Mouse (Mus musculus) left cerebral cortex, adult 18-20 months (tissue): Measurements from ENCODE around the gene Zfp978. TPM values are rescaled to one million over a fixed set of nuclear protein-coding genes. Genes with fewer than 3 reads are reported as not detected.
"Not testable (repeated sequence)": the region's sequence is repeated elsewhere in the genome, so short reads cannot be mapped to it uniquely, and the experiment has no call there.

Source experiments
- DNase-seq, 2 experiments: peaks; one replicate each; pipeline ENCODE4 v3.0.0; 2021 to 2022; ENCODE audit warnings: low spot score in 2 of 2, mixed read lengths in 1 of 2
- long read RNA-seq, 2 experiments: library from polyadenylated mRNA; stranded (forward); transcript quantifications; one replicate each; pipeline ENCODE4 v2.0.0; 2021
- total RNA-seq, 2 experiments: library from RNA; stranded (reverse); gene quantifications; 2 replicates each; pipeline ENCODE4 v1.2.3; 2021

The Zfp978 gene
- not detected for total RNA-seq
- long read RNA-seq, experiment 1 = 0 reads
- long read RNA-seq, experiment 2 = 0 reads

DNA sequence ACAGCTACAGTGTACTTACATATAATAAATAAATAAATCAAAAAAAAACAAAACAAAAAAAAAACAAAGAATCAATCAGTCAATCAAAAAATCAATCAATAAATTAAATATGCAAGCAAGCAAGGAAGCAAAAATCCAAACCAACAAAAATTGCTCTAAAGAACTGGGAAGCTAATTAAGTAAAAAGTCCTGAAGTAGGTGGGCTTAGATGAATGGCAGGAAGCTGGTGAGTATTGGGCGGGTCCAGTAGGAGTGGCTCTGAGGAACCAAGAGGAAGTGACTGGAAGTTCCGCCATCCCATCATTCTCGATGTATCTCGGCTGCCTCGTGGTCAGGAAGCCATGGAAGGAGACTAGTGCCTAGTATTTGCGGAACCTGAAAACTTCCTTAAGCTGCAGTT lies at the start of gene Zfp978:
Gene Zfp978, plus strand, starts transcription at position 301 of the 400 bp plus-strand sequence.
- DNase-seq = not testable (repeated sequence)

DNA sequence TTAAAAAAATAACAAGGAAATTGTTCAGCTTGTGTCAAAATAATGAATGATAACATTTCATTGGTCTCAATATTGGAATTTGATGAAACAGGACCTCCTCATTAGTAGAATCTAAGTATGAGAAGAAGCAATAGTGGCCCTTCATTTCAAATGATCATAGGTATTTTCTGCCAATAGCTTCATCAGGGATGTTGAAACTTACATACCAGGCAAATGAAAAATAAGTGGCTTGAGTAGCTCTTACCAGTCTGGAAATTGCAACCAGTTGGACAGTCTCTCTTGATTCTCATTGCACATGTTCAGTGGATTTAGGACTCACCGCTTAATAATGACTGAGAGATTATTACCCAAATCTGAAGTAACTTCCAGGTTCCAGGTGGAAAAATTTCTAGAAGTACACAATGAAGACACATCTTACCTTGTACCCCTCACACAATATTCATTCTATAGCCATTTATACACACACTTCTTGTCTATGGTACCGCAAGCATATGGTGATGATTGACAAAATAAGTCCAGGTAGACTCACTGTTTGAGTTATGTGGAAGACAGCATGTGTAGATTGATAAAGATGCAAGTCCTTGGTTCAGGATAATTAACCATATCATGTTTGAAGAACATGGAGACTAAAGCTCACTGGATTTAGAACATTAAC lies 25.9 kb upstream of the Zfp978 start:
- not testable (repeated sequence) for DNase-seq

DNA sequence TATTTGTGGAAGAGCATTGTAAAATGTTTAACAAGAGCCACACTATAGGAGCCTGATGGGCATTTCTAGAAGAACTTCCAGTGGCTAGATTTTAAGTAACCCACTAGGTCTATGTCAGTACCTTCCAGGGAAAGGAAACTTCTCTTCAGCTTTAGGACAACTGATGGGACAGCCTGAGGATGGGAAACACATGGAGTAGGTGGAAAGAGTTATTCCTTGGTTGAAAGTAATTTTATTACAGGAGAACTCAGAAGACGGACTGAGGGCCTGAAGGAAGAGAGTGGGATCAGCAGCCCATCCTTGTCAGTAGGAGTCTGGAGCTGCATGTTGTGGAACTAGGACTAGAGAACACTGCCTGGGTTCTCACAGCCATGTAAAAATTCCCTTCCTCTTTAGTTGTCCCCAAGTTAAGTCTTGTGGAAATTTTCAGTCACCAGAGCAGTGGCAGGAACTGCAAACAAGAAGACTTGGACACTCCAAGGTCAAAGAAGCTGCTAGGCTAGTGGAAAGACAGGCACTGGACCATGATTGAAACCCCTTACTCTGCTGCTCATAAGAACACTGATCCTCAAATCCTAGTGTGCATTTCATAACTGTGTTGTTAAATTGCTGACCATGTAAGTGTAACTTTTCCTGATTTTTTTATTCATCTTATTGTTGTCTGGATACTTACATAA lies 25.3 kb upstream of the Zfp978 start:
- not testable (repeated sequence) for DNase-seq

DNA sequence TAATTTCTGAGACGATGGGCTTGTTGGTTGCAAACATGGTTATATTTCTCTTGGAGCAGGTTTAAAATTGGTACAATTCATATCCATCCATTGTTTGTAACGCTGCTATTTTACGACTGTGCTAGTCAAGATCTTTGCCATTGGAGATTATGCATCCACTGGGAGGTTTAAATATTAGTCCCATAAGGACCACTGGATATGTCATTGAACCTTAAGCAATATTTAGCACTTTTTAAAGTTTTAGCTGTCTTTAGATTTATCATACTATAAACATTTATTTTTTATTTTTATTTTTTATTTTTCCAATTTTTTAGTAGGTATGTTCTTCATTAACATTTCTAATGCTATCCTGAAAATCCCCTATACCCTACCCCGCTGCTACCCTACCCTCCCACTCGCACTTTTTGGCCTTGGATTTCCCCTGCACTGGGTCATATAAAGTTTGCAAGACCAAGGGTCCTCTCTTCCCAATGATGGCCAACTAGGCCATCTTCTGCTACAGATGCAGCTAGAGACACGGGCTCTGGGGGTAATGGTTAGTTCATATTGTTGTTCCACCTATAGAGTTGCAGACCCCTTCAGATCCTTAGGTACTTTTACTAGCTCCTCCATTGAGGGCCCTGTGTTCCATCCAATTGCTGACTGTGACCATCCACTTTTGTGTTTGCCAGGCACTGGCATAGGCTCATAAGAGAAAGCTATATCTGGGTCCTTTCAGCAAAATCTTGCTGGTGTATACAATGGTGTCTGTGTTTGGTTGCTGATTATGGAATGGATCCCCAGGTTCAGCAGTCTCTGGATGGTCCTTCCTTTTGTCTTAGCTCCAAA lies 24.5 kb upstream of the Zfp978 start:
- not testable (repeated sequence) for DNase-seq

DNA sequence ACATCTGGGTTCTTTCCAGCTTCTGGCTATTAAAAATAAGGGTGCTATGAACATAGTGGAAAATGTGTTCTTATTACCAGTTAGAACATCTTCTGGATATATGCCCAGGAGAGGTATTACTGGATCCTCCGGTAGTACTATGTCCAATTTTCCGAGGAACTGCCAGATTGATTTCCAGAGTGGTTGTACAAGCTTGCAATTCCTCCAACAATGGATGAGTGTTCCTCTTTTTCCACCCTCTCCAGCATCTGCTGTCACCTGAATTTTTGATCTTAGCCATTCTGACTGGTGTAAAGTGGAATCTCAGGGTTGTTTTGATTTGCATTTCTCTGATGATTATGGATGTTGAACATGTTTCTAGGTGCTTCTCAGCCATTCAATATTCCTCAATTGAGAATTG lies 23.6 kb upstream of the Zfp978 start:
- not testable (repeated sequence) for DNase-seq

DNA sequence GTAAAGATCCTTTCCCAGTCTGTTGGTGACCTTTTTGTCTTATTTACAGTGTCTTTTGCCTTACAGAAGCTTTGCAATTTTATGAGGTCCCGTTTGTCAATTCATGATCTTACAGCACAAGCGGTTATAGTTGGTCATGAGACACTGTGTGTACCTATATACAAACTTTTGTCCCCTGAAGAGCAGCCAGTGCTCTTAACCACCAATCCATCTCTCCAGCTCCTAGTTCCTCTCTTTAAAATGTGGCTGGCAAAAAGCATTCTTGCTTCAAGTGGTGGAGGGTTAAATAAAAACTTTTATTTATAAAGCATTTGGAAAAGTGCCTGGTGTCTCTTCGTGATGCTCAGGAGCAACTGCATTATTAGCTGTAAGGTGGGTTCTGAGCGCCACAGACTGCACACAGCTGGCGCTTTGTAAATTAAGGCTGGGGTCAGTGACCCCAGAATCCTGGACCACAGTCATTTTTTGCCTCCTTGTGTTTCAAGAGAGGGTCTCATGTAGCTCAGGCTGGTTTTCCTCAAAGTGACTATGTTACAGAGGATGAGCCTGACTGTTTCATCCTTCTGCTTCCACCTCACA lies 23.0 kb upstream of the Zfp978 start:
- no peak for DNase-seq

DNA sequence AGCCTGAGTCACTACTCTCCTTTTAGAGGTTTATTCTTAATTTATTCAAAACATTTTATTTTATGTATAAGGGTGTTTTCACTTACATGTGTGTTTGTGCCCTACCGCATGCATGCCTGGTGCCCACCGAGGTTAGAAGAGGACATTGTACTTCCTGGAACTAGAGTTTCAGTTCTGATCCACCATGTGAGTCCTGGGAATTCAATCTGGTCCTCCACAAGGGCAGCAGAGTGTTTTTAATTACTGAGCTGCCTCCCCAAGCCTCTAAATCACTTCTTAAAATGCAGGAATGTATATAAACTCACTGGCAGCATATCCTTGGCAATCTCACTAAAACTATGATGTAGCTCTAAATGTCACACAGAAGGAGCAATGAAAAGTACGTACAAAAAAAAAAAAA lies 22.4 kb upstream of the Zfp978 start:
- not testable (repeated sequence) for DNase-seq

DNA sequence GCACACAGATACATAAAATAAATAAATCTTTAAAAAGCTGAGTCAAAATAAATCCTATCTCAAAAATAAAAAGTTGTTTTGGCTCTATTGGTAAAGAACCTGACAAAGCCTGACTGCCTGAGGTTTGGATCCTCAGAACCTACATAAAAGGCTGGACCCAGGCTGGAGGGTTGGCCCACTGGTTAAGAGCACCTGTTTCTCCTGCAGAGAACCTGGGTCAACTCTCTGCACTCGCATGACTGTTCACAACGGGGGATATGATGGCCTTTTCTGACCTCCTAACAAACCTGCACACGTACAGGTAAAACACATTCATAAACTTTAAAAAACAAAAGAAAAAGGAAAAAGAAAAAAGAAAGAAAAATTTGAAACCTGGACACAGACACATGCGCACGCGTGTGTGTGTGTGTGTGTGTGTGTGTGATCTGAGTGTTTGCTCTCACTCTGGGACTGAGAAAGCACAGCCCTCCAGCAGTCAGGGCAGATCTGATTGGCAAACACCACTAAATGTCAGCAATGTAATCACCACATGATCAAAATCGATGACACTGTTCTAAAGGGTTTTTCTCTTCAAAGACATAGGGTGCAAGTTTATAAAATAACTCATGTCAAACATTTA lies 21.4 kb upstream of the Zfp978 start:
- DNase-seq = not testable (repeated sequence)

DNA sequence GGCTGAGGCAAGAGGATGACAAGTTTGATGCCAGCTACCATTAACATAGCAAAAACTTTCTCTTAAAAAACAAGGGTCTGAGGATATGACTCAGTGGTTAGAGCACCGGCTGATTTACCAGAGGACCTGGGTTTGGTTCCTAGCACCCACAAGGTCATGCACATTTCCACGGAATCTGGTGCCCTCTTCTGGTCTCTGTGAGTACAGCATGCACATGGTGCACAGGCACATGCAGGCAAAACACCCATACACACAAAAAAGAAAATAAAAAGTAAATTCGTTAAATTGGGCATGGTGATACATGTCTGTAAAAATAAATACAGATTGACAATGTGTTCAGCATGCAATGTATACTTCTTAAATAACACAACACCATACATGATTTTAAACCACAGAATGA lies 20.9 kb upstream of the Zfp978 start:
- not testable (repeated sequence) for DNase-seq

DNA sequence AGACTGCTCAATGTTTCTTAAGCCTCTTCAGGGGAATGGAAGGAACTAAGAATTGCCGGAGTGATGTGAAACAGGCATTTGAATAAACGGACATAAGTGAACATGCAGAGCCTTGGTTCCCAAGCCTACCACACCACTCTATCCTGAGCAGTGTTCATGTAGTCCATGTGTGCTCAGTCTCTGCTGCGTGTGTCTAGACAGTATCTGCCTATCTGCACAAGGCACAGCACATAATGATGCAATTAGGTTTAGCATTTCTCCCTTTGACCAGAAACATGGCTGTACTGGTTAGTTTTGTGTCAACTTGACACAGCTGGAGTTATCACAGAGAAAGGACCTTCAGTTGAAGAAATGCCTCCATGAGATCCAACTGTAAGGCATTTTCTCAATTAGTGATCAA lies 20.2 kb upstream of the Zfp978 start:
- not testable (repeated sequence) for DNase-seq

DNA sequence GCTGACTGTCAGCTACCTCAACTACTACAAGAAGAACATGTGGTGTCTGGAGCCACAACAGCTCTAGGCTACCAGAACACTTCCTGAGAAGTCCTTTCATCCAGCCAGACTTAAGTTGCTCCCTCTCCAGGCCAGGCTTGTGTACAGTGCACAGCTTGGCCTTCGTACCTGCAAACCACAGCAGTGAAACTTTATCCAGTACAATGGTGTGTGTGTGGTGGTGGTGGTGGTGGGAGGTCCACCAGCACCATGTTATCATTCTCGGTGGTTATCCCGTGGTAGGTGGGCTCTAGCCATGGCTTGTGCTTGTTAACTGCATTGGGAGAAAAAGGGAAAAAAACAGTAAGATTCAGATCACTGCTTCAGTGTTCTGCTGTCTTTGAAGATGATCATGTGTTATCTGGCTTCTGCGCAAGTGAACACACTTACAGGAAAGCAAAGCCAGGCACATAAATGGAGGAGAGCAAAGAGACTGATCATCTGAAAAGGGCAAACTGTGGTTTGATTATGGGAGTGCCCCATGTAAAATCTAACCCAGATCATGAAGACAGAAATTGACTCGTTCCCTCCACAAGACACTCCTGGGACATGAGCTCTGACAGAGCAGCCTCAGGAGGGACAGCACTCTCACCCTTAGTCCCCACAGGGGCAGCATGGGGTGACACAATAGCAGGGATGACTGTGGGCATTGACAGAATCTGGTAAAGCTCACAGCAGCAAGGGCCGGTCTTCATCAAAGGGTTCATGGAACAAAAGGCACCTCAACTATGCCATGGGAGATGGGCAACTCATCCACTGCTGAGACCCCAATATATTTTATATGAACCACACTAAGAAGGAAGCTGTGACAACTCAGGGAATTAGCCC lies 17.8 kb upstream of the Zfp978 start:
- not testable (repeated sequence) for DNase-seq

DNA sequence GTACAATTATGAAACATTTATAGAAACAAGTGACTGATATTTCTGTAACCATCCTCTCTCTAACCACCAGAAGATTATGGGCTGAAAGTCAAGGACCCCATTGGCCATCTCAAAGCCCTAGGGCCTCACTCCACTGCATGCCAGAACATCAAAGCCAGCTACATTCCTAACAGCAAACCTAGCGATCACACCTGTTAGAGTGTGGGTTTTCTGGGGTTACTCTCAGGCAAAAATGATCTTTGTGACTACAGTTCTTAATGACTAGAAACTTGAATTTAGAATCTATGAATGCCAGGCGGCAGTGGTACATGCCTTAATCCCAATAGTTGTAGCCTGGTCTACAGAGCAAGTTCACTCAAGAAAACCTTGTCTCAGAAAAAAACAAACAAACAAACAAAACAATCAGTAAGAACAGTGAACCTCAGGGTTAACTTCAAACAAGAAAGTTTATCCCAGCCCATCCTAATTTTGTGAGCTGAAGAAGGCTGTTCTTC lies 16.0 kb upstream of the Zfp978 start:
- not testable (repeated sequence) for DNase-seq

DNA sequence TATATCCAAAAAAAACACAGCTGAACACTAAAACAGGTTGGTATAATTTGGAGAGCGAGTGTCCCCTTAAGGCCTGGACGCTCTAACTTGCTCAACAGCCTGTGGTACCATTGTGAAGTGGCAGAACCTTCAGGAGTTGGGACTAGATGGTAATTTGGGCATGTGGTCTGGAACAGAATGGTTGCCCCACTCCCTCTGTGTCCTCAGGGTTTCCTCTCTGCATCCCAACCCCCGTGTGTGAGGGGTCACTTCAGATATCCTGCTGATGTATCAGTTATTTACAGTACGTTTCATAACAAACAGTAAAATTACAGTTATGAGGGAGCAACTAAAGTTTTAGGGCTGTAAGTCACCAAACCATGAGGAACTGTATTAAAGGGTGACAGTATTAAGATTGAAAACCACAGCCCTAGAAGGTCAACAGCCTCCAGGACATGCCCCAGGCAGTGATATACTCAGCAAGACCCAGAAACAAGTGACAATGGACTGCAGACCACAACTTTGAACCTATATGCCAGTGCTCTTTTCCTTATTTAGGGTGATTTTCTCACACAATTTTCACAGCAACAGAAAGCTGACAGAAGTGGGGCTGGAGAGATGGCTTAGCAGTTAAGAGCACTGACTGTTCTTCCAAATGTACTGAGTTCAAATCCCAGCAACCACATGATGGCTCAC lies 14.6 kb upstream of the Zfp978 start:
- not testable (repeated sequence) for DNase-seq

DNA sequence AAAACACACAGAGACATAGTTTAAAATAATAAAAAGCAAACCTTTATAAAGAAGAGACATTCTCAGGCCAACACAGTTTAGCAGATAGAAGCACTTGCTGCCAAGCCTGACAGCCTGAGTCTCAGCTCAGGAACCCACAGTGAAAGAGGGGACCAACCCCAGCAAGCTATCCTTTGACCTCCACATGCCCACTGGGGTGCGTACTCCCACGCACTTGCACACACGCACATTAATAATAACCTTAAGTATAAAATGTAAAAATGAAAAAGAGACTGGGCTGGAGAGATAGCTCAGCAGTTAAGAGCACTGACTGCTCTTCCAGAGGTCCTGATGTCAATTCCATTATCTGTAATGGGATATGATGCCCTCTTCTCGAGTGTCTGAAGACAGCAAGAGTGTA lies 13.8 kb upstream of the Zfp978 start:
- DNase-seq = not testable (repeated sequence)

DNA sequence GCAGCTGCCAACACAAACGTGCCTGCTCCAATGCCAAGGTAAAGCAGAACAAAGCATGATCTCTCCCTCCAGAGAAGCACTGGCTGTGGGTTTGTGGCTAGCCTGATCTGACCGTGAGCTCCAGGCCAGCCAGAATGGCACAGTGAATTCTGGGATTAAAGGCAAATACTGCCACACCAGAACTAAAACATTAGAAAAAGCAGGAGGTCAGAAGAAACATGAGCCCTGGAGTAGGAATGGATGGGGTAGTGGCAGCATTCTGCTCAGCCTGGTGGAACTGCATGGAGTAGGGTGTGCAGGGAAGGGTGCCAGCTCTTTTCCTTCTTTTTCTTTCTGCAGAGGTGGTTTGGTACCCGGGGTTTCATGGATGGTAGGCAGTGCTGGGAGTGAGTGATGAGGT lies 13.2 kb upstream of the Zfp978 start:
- DNase-seq = not testable (repeated sequence)

DNA sequence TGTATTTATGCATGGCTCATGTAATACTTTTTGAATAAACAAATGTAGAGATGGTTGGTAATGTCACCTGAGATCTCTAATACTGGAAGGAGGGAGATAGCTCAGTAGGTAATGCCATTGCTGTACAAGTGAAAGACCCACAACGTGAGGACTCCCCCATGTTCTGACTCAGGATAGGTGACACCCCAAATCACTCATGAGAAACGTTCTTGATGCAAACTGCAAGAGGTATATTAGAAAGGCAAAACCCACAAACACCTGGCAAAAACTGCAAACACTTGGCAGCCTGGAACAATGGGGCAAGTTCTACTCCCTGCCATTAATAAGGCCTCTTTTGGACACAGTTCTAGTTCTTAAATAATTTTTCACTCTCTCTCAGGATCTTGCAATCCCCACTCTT lies 12.7 kb upstream of the Zfp978 start:
- not testable (repeated sequence) for DNase-seq

DNA sequence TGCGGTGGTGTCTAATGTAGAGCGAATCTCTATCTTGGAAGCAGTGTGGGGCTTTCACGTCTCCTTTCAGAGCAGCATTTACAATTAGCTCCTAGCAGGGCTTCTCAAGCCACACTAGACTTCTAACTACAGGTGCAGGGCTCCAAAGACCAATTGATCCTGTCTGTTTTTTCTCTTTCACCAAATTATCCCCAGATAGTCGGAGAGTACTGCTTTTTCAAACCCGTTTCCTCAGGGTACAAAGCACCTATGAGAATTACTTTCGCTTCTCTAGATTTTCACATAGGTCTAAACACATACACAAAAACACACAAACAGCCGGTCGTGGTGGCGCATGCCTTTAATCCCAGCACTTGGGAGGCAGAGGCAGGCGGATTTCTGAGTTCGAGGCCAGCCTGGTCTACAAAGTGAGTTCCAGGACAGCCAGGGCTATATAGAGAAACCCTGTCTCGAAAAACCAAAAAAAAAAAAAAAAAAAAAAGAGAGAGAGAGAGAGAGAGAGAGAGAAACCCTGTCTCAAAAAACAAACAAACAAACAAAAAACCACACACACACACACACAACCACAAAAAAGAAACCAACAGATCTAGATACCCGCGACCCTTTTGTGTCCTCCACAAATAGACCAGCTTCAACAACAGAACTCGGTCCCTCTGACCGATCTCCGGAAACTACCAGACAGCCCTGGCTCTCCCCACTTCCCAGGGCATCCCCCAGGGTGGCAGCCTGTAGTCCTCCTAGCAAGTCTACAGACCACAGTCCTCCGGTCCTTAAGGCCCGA lies 12.0 kb upstream of the Zfp978 start:
- DNase-seq = not testable (repeated sequence)

DNA sequence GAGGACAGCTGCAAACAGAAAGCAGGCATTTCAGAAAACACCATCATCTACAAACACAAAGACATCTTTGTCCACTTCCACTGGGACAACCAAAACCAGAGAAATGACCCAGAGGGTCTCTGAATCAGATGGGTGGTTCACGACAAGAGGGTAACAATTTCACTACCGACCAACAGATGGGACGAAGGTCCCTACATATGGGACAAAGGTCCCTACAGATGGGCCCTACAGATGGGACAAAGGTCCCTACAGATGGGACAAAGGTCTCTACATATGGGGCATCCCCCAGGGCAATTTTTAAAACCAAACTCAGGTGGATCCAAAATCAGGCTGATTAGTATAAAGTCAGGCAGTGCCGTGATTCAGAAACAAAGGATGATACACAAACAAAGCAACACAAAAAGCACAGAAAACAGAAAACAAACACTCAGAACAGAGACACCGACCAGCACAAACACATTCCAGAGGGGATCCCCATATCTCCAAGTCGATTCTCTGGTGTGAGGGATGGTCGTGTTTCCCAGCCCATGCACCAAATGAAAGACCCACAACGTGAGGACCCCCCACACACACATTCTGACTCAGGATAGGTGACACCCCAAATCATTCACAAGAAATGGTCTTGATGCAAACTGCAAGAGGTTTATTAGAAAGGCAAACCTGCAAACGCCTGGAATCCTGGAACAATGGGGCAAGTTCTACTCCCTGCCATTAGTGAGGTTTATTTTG lies 11.3 kb upstream of the Zfp978 start:
- DNase-seq = not testable (repeated sequence)
